Mouse (Mus musculus) heart, embryonic 10.5 days (tissue): ENCODE results near the gene C3. TPM values are rescaled to one million over a fixed set of nuclear protein-coding genes. Genes with fewer than 3 reads are reported as not detected.

ENCODE experiments used
- DNase-seq: peaks from one replicate; pipeline ENCODE4 v3.0.0-alpha.2; 2017; ENCODE audit warnings: low spot score
- H3K27ac ChIP-seq: fragments of 300-500 bp; sonication (generic); 2 replicates; pipeline ENCODE4 v1.5.1; 2016; ENCODE audit warnings: mild to moderate bottlenecking
- H3K27me3 ChIP-seq: fragments of 300-500 bp; sonication (generic); 2 replicates; pipeline ENCODE4 v1.6.1; 2016; ENCODE audit warnings: mild to moderate bottlenecking; ENCODE audit not compliant: poor library complexity, insufficient read depth, severe bottlenecking
- H3K36me3 ChIP-seq: fragments of 300-500 bp; sonication (generic); 2 replicates; pipeline ENCODE4 v1.6.1; 2016; ENCODE audit warnings: mild to moderate bottlenecking, moderate library complexity
- H3K4me1 ChIP-seq: fragments of 300-500 bp; sonication (generic); 2 replicates; pipeline ENCODE4 v1.6.1; 2016; ENCODE audit warnings: mild to moderate bottlenecking
- H3K4me3 ChIP-seq: fragments of 300-500 bp; sonication (generic); 2 replicates; pipeline ENCODE4 v1.5.1; 2016; ENCODE audit warnings: mild to moderate bottlenecking, moderate library complexity
- H3K9me3 ChIP-seq: fragments of 300-500 bp; sonication (generic); 2 replicates; pipeline ENCODE4 v1.6.1; 2016; ENCODE audit warnings: mild to moderate bottlenecking, moderate library complexity
- WGBS: fragments of 180-500 bp; shearing (Covaris S2); methylation state at CpG from one replicate; pipeline ENCODE4 v1.1.7; 2016; 5-methylcytosine and 5-hydroxymethylcytosine counted together
- microRNA-seq: library from miRNA; unstranded; fragments of <30 nt; microRNA quantifications from one replicate; pipeline ENCODE4, GENCODE M21; 2017
- polyA plus RNA-seq: library from polyadenylated mRNA; unstranded; fragments of >200 nt; fragmentation: Nextera tagmentation; extraction: Ambion mirVana; gene quantifications from 2 replicates; pipeline ENCODE4 v1.2.1, GENCODE M21; 2016

The C3 gene
- polyA plus RNA-seq, 1 experiment from 2014 or later = 5.3 TPM

GRCm38 (mm10) chr17:57166800-57167791 is 60.8 kb downstream of the C3 start:
- no peaks in the 10 kb centered on the region for H3K9me3 ChIP-seq
- H3K27me3 ChIP-seq = peaks cover 8% of the 10 kb centered on the region
- DNase-seq = peak; percentile 92
- 11% methylated on average over 11 of the region's 11 CpGs for WGBS
- no peaks in the 10 kb centered on the region for H3K36me3 ChIP-seq
- 0 out of 2 replicates have a peak, but pooled peaks cover 3% of the 10 kb centered on the region for H3K4me1 ChIP-seq
- H3K27ac ChIP-seq = no peak overlapping the region
- peak overlapping the region; percentile 24 for H3K4me3 ChIP-seq

Small RNAs within 50 kb of the gene (microRNA-seq; reads per million reads assigned to microRNA genes)
- gene Mir6978 = not detected

Other genes with a start within 250 kb of the C3 start
- not detected in 2 replicates for gene Acer1, start 246.0 kb downstream of the C3 start, polyA plus RNA-seq
- gene Clpp, start 237.8 kb downstream of the C3 start, polyA plus RNA-seq = 144 and 165 TPM in 2 replicates
- 49.6 and 59.7 TPM in 2 replicates for gene Alkbh7, start 230.8 kb downstream of the C3 start, polyA plus RNA-seq
- 0.53 TPM in 1 of 2 replicates, not detected in the other for gene Pspn, start 228.1 kb downstream of the C3 start, polyA plus RNA-seq
- gene Gtf2f1, start 216.8 kb downstream of the C3 start, polyA plus RNA-seq = 39.4 and 56.0 TPM in 2 replicates
- gene Gm17949, start 216.7 kb downstream of the C3 start, polyA plus RNA-seq = 0.12 and 0.36 TPM in 2 replicates
- 30.1 and 31.3 TPM in 2 replicates for gene Khsrp, start 196.6 kb downstream of the C3 start, polyA plus RNA-seq
- gene Slc25a41, start 186.5 kb downstream of the C3 start, polyA plus RNA-seq = not detected in 2 replicates
- gene Crb3, start 169.0 kb downstream of the C3 start, polyA plus RNA-seq = 0.65 and 3.6 TPM in 2 replicates
- 8.6 and 8.7 TPM in 2 replicates for gene Slc25a23, start 168.3 kb downstream of the C3 start, polyA plus RNA-seq
- 0.68 and 2.2 TPM in 2 replicates for gene Dennd1c, start 149.6 kb downstream of the C3 start, polyA plus RNA-seq
- gene Tubb4a, start 140.4 kb downstream of the C3 start, polyA plus RNA-seq = 9.1 and 14.7 TPM in 2 replicates
- 5.7 and 7.0 TPM in 2 replicates for gene Tnfsf9, start 122.8 kb downstream of the C3 start, polyA plus RNA-seq
- not detected in 2 replicates for gene Cd70, start 78.4 kb downstream of the C3 start, polyA plus RNA-seq
- gene Tnfsf14, start 34.0 kb downstream of the C3 start, polyA plus RNA-seq = 0.27 and 0.28 TPM in 2 replicates
- gene Gpr108, start 20.3 kb upstream of the C3 start, polyA plus RNA-seq = 25.2 and 28.6 TPM in 2 replicates
- 44.4 and 46.8 TPM in 2 replicates for gene Trip10, start 21.3 kb upstream of the C3 start, polyA plus RNA-seq
- 1.2 and 2.7 TPM in 2 replicates for gene Vav1, start 51.0 kb upstream of the C3 start, polyA plus RNA-seq
- 0.36 and 0.60 TPM in 2 replicates for gene Adgre1, start 130.6 kb upstream of the C3 start, polyA plus RNA-seq